In genomic region chr16:13401591-13401990, GRCm38 (mm10) we compare ENCODE assay signal across 21 mouse cellular contexts.
DNase-seq lines count a peak whose midpoint lies in the region; TF ChIP-seq lines count a peak whose summit lies in the region.
"Had no signal": no experiment of that assay in that cellular context is flagged by ENCODE, and none has a peak within 500 bp of the region (broad histone marks: within the 10 kb centered on the region; RNA-seq: fewer than 3 reads in every experiment).

No protein-coding gene starts in this region.

- WGBS in olfactory bulb, adult 2 months = 84% methylated on average over 5 of the region's 5 CpGs
- WGBS in thymus, adult 2 months = 96% methylated on average over 5 of the region's 5 CpGs

- H3K4me1 ChIP-seq in olfactory bulb, adult 2 months (ENCODE audit: control insufficient read depth, insufficient read depth, low read length) = peaks cover 12% of the 10 kb centered on the region
- no peaks in the 10 kb centered on the region for H3K4me1 ChIP-seq in thymus, adult 2 months (replicated peaks; ENCODE audit: control insufficient read depth, insufficient read depth, low read length)
- H3K4me1 ChIP-seq: embryonic facial prominence, embryonic 12.5 days; forebrain, embryonic 12.5 days; heart, embryonic 10.5 days; liver, embryonic 13.5 days had no signal

- no peak for TF ChIP-seq POLR2A in olfactory bulb, adult 2 months (IDR thresholded peaks at IDR 0.05; ENCODE audit: insufficient read depth, low read depth, low read length)
- TF ChIP-seq POLR2A in thymus, adult 2 months (IDR thresholded peaks at IDR 0.05; ENCODE audit: control insufficient read depth, extremely low read depth, insufficient read depth, low read length, poor library complexity) = no peak

- H3K27ac ChIP-seq in left cerebral cortex, adult 2 months = peak overlapping the region; percentile 42; the same call in 1 of the 2 replicates
- peak overlapping the region; percentile 24; the same call in 1 of the 2 replicates for H3K27ac ChIP-seq in olfactory bulb, adult 2 months (ENCODE audit: insufficient read depth, low read depth, low read length)
- no peak overlapping the region for H3K27ac ChIP-seq in thymus, adult 2 months (ENCODE audit: control insufficient read depth, insufficient read depth, low read length)
- H3K27ac ChIP-seq: embryonic facial prominence, embryonic 12.5 days; forebrain, embryonic 12.5 days; heart, embryonic 10.5 days; liver, embryonic 13.5 days had no signal

- no peak for DNase-seq in left cerebral cortex, adult 2 months (ENCODE audit: extremely low spot score in 1 of 2, low spot score in 2 of 2)
- DNase-seq in left cerebral cortex, postnatal 25 days (ENCODE audit: low spot score in 2 of 2) = no peak
- DNase-seq in cerebellum, adult 11 months = peak; percentile 62
- peak; percentile 86 for DNase-seq in cerebellum, adult 9-11 months
- no peak for DNase-seq in spleen, adult 12 weeks (ENCODE audit: low spot score)
- DNase-seq in gastrocnemius, postnatal 36 days = no peak
- DNase-seq in thymus, adult 2 months = no peak
- DNase-seq: adrenal gland, postnatal 14 days; B cell, adult 2 months; kidney, postnatal 25 days; liver, embryonic 13.5 days; lung, adult 2 months; lung, postnatal 14 days; right cerebral cortex, postnatal 25 days; thymus, adult 18-20 months had no signal

- intact Hi-C loops in left cerebral cortex, adult 2 months (cut with DNase I) = no loop called here
- intact Hi-C loops in left cerebral cortex, postnatal 25 days (cut with DNase I) = no loop called here
- intact Hi-C loops in gastrocnemius, postnatal 36 days (cut with DNase I) = loop anchor here (10.0 kb wide), 1 partner anchor 257 kb away; no protein-coding TSS in a partner anchor

- TF ChIP-seq CTCF in left cerebral cortex, adult 2 months (IDR thresholded peaks at IDR 0.05) = no peak
- TF ChIP-seq CTCF in olfactory bulb, adult 2 months (IDR thresholded peaks at IDR 0.05; ENCODE audit: insufficient read depth, low read depth, low read length) = no peak
- TF ChIP-seq CTCF in thymus, adult 2 months (IDR thresholded peaks at IDR 0.05; ENCODE audit: borderline replicate concordance, control insufficient read depth, extremely low read depth, insufficient read depth, low read length, poor library complexity) = no peak

- H3K27me3 ChIP-seq in thymus, adult 2 months (ENCODE audit: control insufficient read depth, insufficient read depth, low read length) = no peaks in the 10 kb centered on the region
- H3K27me3 ChIP-seq: CH12.LX; embryonic facial prominence, embryonic 12.5 days; forebrain, embryonic 12.5 days; liver, embryonic 13.5 days had no signal

- no peak overlapping the region for H3K4me3 ChIP-seq in left cerebral cortex, adult 2 months
- H3K4me3 ChIP-seq in olfactory bulb, adult 2 months (ENCODE audit: insufficient read depth, low read depth, low read length) = no peak overlapping the region
- no peak overlapping the region for H3K4me3 ChIP-seq in thymus, adult 2 months (ENCODE audit: control insufficient read depth, insufficient read depth, low read length)
- H3K4me3 ChIP-seq: embryonic facial prominence, embryonic 12.5 days; erythroblast, embryonic 14.5 days; forebrain, embryonic 12.5 days; heart, embryonic 10.5 days; liver, embryonic 13.5 days had no signal

- peaks cover 5% of the 10 kb centered on the region; the same call in 1 of the 2 replicates for H3K36me3 ChIP-seq in thymus, adult 2 months (ENCODE audit: control insufficient read depth, insufficient read depth, low read length)

Comparison
In these comparisons a context has a peak if more than half of its experiments do, and no peak if none do; other contexts are left out.
1. DNase-seq: peak in cerebellum, adult 11 months (single experiment) and cerebellum, adult 9-11 months (single experiment); none in left cerebral cortex, adult 2 months (0 of 2), left cerebral cortex, postnatal 25 days (0 of 2), spleen, adult 12 weeks (single experiment), gastrocnemius, postnatal 36 days (0 of 2) and thymus, adult 2 months (single experiment).